Mouse (Mus musculus) neutrophil, adult 83 days (primary cell): Measurements from ENCODE around the gene Vmn1r37. TPM values are rescaled to one million over a fixed set of nuclear protein-coding genes. Genes with fewer than 3 reads are reported as not detected.

ENCODE experiments used
- total RNA-seq, 2 experiments: library from RNA; stranded (reverse); gene quantifications; one replicate each; pipeline ENCODE4 v1.2.4; 2023

Gene Vmn1r37
- total RNA-seq, result not detected

GRCm38 (mm10) chr6:66729082-66729481 lies at the start of gene Vmn1r37:
TSS of gene Vmn1r37 (plus strand) at chr6:66729382.

GRCm38 (mm10) chr6:66685806-66686205 lies 43.4 kb upstream of the Vmn1r37 start, which contains the start of gene Vmn1r35:
TSS of gene Vmn1r35 (minus strand) at chr6:66685906.

GRCm38 (mm10) chr6:66719068-66719467 lies 10.1 kb upstream of the Vmn1r37 start, which contains the start of gene Vmn1r36:
TSS of gene Vmn1r36 (minus strand) at chr6:66719168.

GRCm38 (mm10) chr6:66782527-66782926 lies 53.3 kb downstream of the Vmn1r37 start, which contains the start of gene Vmn1r38:
TSS of gene Vmn1r38 (minus strand) at chr6:66782627.

Other genes starting within 250 kb of the Vmn1r37 start
- gene Mad2l1, start 194.0 kb upstream of the Vmn1r37 start, total RNA-seq, result 10 to 100 TPM; 45.1 to 45.2 TPM
- not detected for gene Vmn1r32, start 169.3 kb upstream of the Vmn1r37 start, total RNA-seq
- not detected for gene Vmn1r33, start 111.1 kb upstream of the Vmn1r37 start, total RNA-seq
- gene Vmn1r34, start 85.5 kb upstream of the Vmn1r37 start, total RNA-seq, result not detected
- gene Vmn1r35, start 43.5 kb upstream of the Vmn1r37 start, total RNA-seq, result not detected
- not detected for gene Vmn1r36, start 10.2 kb upstream of the Vmn1r37 start, total RNA-seq
- not detected for gene Vmn1r38, start 53.2 kb downstream of the Vmn1r37 start, total RNA-seq
- gene Vmn1r39, start 81.2 kb downstream of the Vmn1r37 start, total RNA-seq, result not detected
- gene Gng12, start 167.0 kb downstream of the Vmn1r37 start, total RNA-seq, result 10 to 100 TPM; 61.8 to 63.1 TPM